Mouse (Mus musculus): ENCODE results near the gene Tlx1. TPM values are rescaled to one million over a fixed set of nuclear protein-coding genes. Genes with fewer than 3 reads are reported as not detected.

The Tlx1 gene
- polyA plus RNA-seq, 1 experiment from 2014 or later = not detected

- TF ChIP-seq EP300 (IDR thresholded peaks at IDR 0.05) (no peak), CTCF (IDR thresholded peaks at IDR 0.05) (no peak)
- Histone ChIP-seq H3K4me2 (replicated peaks; ENCODE audit: low read depth, low read length) (no peak overlapping the region), H3K9me3 (ENCODE audit: low read length) (no peaks in the 10 kb centered on the region), H3K27ac (ENCODE audit: low read length) (no peak overlapping the region), H3K4me1 (ENCODE audit: insufficient read depth, low read depth, low read length) (no peaks in the 10 kb centered on the region; the same call in 1 of the 2 replicates), H3K4me3 (ENCODE audit: low read depth, low read length) (no peak overlapping the region), H3K27me3 (replicated peaks; ENCODE audit: insufficient read depth, low read length) (peaks cover 96% of the 10 kb centered on the region), H3K36me3 (ENCODE audit: insufficient read depth, low read length) (no peaks in the 10 kb centered on the region), H3K9ac (replicated peaks; ENCODE audit: low read depth) (no peak overlapping the region)
- ATAC-seq = no peak
- no peak for DNase-seq (ENCODE audit: low spot score)
- WGBS = under 1% methylated on average over 23 of the region's 26 CpGs
Observed at GRCm38 (mm10) chr19:45155791-45156186, 5.3 kb downstream of the Tlx1 start.

GRCm38 (mm10) chr19:45156381-45156780, 5.9 kb downstream of the Tlx1 start:
- ATAC-seq (no peak), DNase-seq (ENCODE audit: low spot score) (no peak)
- no peaks in the 10 kb centered on the region for H3K9me3 ChIP-seq (ENCODE audit: low read length)
- H3K4me2 ChIP-seq (replicated peaks; ENCODE audit: low read depth, low read length) = no peak overlapping the region
- no peak overlapping the region for H3K4me3 ChIP-seq (ENCODE audit: low read depth, low read length)
- peaks cover 94% of the 10 kb centered on the region for H3K27me3 ChIP-seq (replicated peaks; ENCODE audit: insufficient read depth, low read length)
- WGBS = 5% methylated on average over 5 of the region's 5 CpGs
- H3K27ac ChIP-seq (ENCODE audit: low read length) = no peak overlapping the region
- H3K36me3 ChIP-seq (ENCODE audit: insufficient read depth, low read length) = no peaks in the 10 kb centered on the region
- TF ChIP-seq CTCF (IDR thresholded peaks at IDR 0.05) = no peak
- TF ChIP-seq EP300 (IDR thresholded peaks at IDR 0.05) = no peak
- H3K4me1 ChIP-seq (ENCODE audit: insufficient read depth, low read depth, low read length) = no peaks in the 10 kb centered on the region
- H3K9ac ChIP-seq (replicated peaks; ENCODE audit: low read depth) = no peak overlapping the region

GRCm38 (mm10) chr19:45158201-45158600, 7.7 kb downstream of the Tlx1 start:
- Histone ChIP-seq H3K4me3 (ENCODE audit: low read depth, low read length) (no peak overlapping the region), H3K36me3 (ENCODE audit: insufficient read depth, low read length) (no peaks in the 10 kb centered on the region), H3K9me3 (ENCODE audit: low read length) (no peaks in the 10 kb centered on the region), H3K9ac (replicated peaks; ENCODE audit: low read depth) (no peak overlapping the region), H3K4me1 (ENCODE audit: insufficient read depth, low read depth, low read length) (no peaks in the 10 kb centered on the region), H3K4me2 (replicated peaks; ENCODE audit: low read depth, low read length) (no peak overlapping the region), H3K27me3 (replicated peaks; ENCODE audit: insufficient read depth, low read length) (peaks cover 94% of the 10 kb centered on the region), H3K27ac (ENCODE audit: low read length) (no peak overlapping the region)
- TF ChIP-seq CTCF (IDR thresholded peaks at IDR 0.05) (no peak), EP300 (IDR thresholded peaks at IDR 0.05) (no peak)
- no peak for DNase-seq (ENCODE audit: low spot score)
- ATAC-seq = no peak
- WGBS = 2% methylated on average over 4 of the region's 4 CpGs

GRCm38 (mm10) chr19:45158896-45159295, 8.4 kb downstream of the Tlx1 start:
- TF ChIP-seq CTCF (IDR thresholded peaks at IDR 0.05) = no peak
- no peak for TF ChIP-seq EP300 (IDR thresholded peaks at IDR 0.05)
- H3K9me3 ChIP-seq (ENCODE audit: low read length) = no peaks in the 10 kb centered on the region
- H3K36me3 ChIP-seq (ENCODE audit: insufficient read depth, low read length) = no peaks in the 10 kb centered on the region
- H3K27me3 ChIP-seq (replicated peaks; ENCODE audit: insufficient read depth, low read length) = peaks cover 94% of the 10 kb centered on the region
- H3K9ac ChIP-seq (replicated peaks; ENCODE audit: low read depth) = no peak overlapping the region
- no peak overlapping the region for H3K4me3 ChIP-seq (ENCODE audit: low read depth, low read length)
- DNase-seq (ENCODE audit: low spot score) (no peak), ATAC-seq (no peak)
- H3K27ac ChIP-seq (ENCODE audit: low read length) = no peak overlapping the region
- H3K4me1 ChIP-seq (ENCODE audit: insufficient read depth, low read depth, low read length) = no peaks in the 10 kb centered on the region
- H3K4me2 ChIP-seq (replicated peaks; ENCODE audit: low read depth, low read length) = no peak overlapping the region
- 2% methylated on average over 20 of the region's 20 CpGs for WGBS

GRCm38 (mm10) chr19:45159491-45159890, 9.0 kb downstream of the Tlx1 start:
- Histone ChIP-seq H3K27ac (ENCODE audit: low read length) (no peak overlapping the region), H3K4me2 (replicated peaks; ENCODE audit: low read depth, low read length) (no peak overlapping the region), H3K9me3 (ENCODE audit: low read length) (no peaks in the 10 kb centered on the region), H3K4me3 (ENCODE audit: low read depth, low read length) (no peak overlapping the region), H3K27me3 (replicated peaks; ENCODE audit: insufficient read depth, low read length) (peaks cover 94% of the 10 kb centered on the region), H3K36me3 (ENCODE audit: insufficient read depth, low read length) (no peaks in the 10 kb centered on the region), H3K4me1 (ENCODE audit: insufficient read depth, low read depth, low read length) (no peaks in the 10 kb centered on the region), H3K9ac (replicated peaks; ENCODE audit: low read depth) (no peak overlapping the region)
- DNase-seq (ENCODE audit: low spot score) = no peak
- no peak for TF ChIP-seq EP300 (IDR thresholded peaks at IDR 0.05)
- no peak for TF ChIP-seq CTCF (IDR thresholded peaks at IDR 0.05)
- no peak for ATAC-seq
- WGBS = 3% methylated on average over 5 of the region's 5 CpGs

- Histone ChIP-seq H3K27ac (ENCODE audit: low read length) (no peak overlapping the region), H3K9ac (replicated peaks; ENCODE audit: low read depth) (no peak overlapping the region), H3K4me3 (ENCODE audit: low read depth, low read length) (no peak overlapping the region), H3K36me3 (ENCODE audit: insufficient read depth, low read length) (no peaks in the 10 kb centered on the region), H3K27me3 (replicated peaks; ENCODE audit: insufficient read depth, low read length) (peaks cover 90% of the 10 kb centered on the region), H3K4me2 (replicated peaks; ENCODE audit: low read depth, low read length) (no peak overlapping the region), H3K4me1 (ENCODE audit: insufficient read depth, low read depth, low read length) (no peaks in the 10 kb centered on the region), H3K9me3 (ENCODE audit: low read length) (no peaks in the 10 kb centered on the region)
- no peak for DNase-seq (ENCODE audit: low spot score)
- no peak for TF ChIP-seq CTCF (IDR thresholded peaks at IDR 0.05)
- no peak for TF ChIP-seq EP300 (IDR thresholded peaks at IDR 0.05)
- no peak for ATAC-seq
- 3% methylated on average over 5 of the region's 5 CpGs for WGBS
Observed at GRCm38 (mm10) chr19:45159991-45160390, 9.5 kb downstream of the Tlx1 start.

- ATAC-seq (no peak), DNase-seq (ENCODE audit: low spot score) (no peak)
- Histone ChIP-seq H3K4me1 (ENCODE audit: insufficient read depth, low read depth, low read length) (no peaks in the 10 kb centered on the region), H3K9me3 (ENCODE audit: low read length) (no peaks in the 10 kb centered on the region), H3K36me3 (ENCODE audit: insufficient read depth, low read length) (no peaks in the 10 kb centered on the region), H3K9ac (replicated peaks; ENCODE audit: low read depth) (no peak overlapping the region), H3K4me3 (ENCODE audit: low read depth, low read length) (no peak overlapping the region), H3K4me2 (replicated peaks; ENCODE audit: low read depth, low read length) (no peak overlapping the region), H3K27ac (ENCODE audit: low read length) (no peak overlapping the region), H3K27me3 (replicated peaks; ENCODE audit: insufficient read depth, low read length) (peaks cover 90% of the 10 kb centered on the region)
- TF ChIP-seq EP300 (IDR thresholded peaks at IDR 0.05) (no peak), CTCF (IDR thresholded peaks at IDR 0.05) (no peak)
- 0% methylated on average over 5 of the region's 5 CpGs for WGBS
Observed at GRCm38 (mm10) chr19:45160523-45160922, 10.0 kb downstream of the Tlx1 start.

Measured in lung, postnatal 0 days (tissue).